ENCODE assay signal across 13 mouse cellular contexts in genomic region chr1:37504716-37505347, GRCm38 (mm10). TPM values are rescaled to one million over a fixed set of nuclear protein-coding genes. Genes with fewer than 3 reads are reported as not detected.
DNase-seq lines count a peak whose midpoint lies in the region; ATAC-seq and TF ChIP-seq lines count a peak whose summit lies in the region.
"Had no signal": no experiment of that assay in that cellular context is flagged by ENCODE, and none has a peak within 500 bp of the region (broad histone marks: within the 10 kb centered on the region; RNA-seq: fewer than 3 reads in every experiment).

No protein-coding gene starts in this region.

- H3K4me3 ChIP-seq in heart, embryonic 15.5 days = no peak overlapping the region
- no peak overlapping the region for H3K4me3 ChIP-seq in kidney, embryonic 15.5 days (replicated peaks)
- no peak overlapping the region for H3K4me3 ChIP-seq in limb, embryonic 15.5 days
- H3K4me3 ChIP-seq in midbrain, embryonic 14.5 days (replicated peaks; ENCODE audit: low read depth, low read length) = no peak overlapping the region
- H3K4me3 ChIP-seq in forebrain, postnatal 0 days (ENCODE audit: low read depth, low read length) = no peak overlapping the region
- H3K4me3 ChIP-seq: hindbrain, embryonic 12.5 days; liver, embryonic 15.5 days; midbrain, embryonic 15.5 days had no signal

- H3K36me3 ChIP-seq in heart, embryonic 15.5 days = no peaks in the 10 kb centered on the region
- no peaks in the 10 kb centered on the region for H3K36me3 ChIP-seq in kidney, embryonic 15.5 days
- H3K36me3 ChIP-seq in limb, embryonic 15.5 days = no peaks in the 10 kb centered on the region
- no peaks in the 10 kb centered on the region for H3K36me3 ChIP-seq in midbrain, embryonic 14.5 days (ENCODE audit: control insufficient read depth, insufficient read depth, low read length)
- H3K36me3 ChIP-seq in forebrain, postnatal 0 days (ENCODE audit: insufficient read depth) = no peaks in the 10 kb centered on the region
- H3K36me3 ChIP-seq: hindbrain, embryonic 12.5 days; liver, embryonic 15.5 days; midbrain, embryonic 15.5 days had no signal

- WGBS in heart, embryonic 15.5 days = 62% methylated on average over 10 of the region's 10 CpGs
- WGBS in kidney, embryonic 15.5 days = 32% methylated on average over 10 of the region's 10 CpGs
- WGBS in limb, embryonic 15.5 days = 44% methylated on average over 10 of the region's 10 CpGs
- 83% methylated on average over 10 of the region's 10 CpGs for whole genome bisulfite sequencing in midbrain, embryonic 14.5 days
- WGBS in forebrain, postnatal 0 days = 73% methylated on average over 10 of the region's 10 CpGs

- H3K9me3 ChIP-seq in heart, embryonic 15.5 days (replicated peaks) = no peaks in the 10 kb centered on the region
- H3K9me3 ChIP-seq in kidney, embryonic 15.5 days (replicated peaks) = peaks cover 12% of the 10 kb centered on the region; the same call in 1 of the 2 replicates
- 0 out of 2 replicates have a peak, but pooled peaks cover 4% of the 10 kb centered on the region for H3K9me3 ChIP-seq in limb, embryonic 15.5 days
- peaks cover 7% of the 10 kb centered on the region; the same call in 1 of the 2 replicates for H3K9me3 ChIP-seq in midbrain, embryonic 14.5 days (ENCODE audit: control insufficient read depth, low read length)
- H3K9me3 ChIP-seq in forebrain, postnatal 0 days (ENCODE audit: low read length) = peaks cover 6% of the 10 kb centered on the region; the same call in 1 of the 2 replicates
- H3K9me3 ChIP-seq: liver, embryonic 15.5 days; midbrain, embryonic 15.5 days had no signal

- intact Hi-C loops in heart, postnatal 25 days (cut with DNase I) = no loop called here

- no peak overlapping the region for H3K9ac ChIP-seq in heart, embryonic 15.5 days
- H3K9ac ChIP-seq in kidney, embryonic 15.5 days = no peak overlapping the region
- H3K9ac ChIP-seq in limb, embryonic 15.5 days = no peak overlapping the region
- no peak overlapping the region for H3K9ac ChIP-seq in midbrain, embryonic 14.5 days (replicated peaks; ENCODE audit: low read length)
- H3K9ac ChIP-seq in forebrain, postnatal 0 days = no peak overlapping the region
- H3K9ac ChIP-seq: hindbrain, embryonic 12.5 days; liver, embryonic 15.5 days; midbrain, embryonic 15.5 days had no signal

- H3K27me3 ChIP-seq in heart, embryonic 15.5 days = no peaks in the 10 kb centered on the region
- H3K27me3 ChIP-seq in kidney, embryonic 15.5 days = no peaks in the 10 kb centered on the region
- no peaks in the 10 kb centered on the region for H3K27me3 ChIP-seq in limb, embryonic 15.5 days
- H3K27me3 ChIP-seq in midbrain, embryonic 14.5 days (ENCODE audit: control insufficient read depth, insufficient read depth, low read length) = peaks cover 19% of the 10 kb centered on the region
- H3K27me3 ChIP-seq in forebrain, postnatal 0 days (ENCODE audit: insufficient read depth, low read length) = no peaks in the 10 kb centered on the region
- H3K27me3 ChIP-seq: liver, embryonic 15.5 days had no signal

- TF ChIP-seq CTCF in forebrain, postnatal 0 days (IDR thresholded peaks at IDR 0.05; ENCODE audit: low read depth) = no peak

- H3K4me2 ChIP-seq in heart, embryonic 15.5 days = no peak overlapping the region
- H3K4me2 ChIP-seq in kidney, embryonic 15.5 days = no peak overlapping the region
- no peak overlapping the region for H3K4me2 ChIP-seq in limb, embryonic 15.5 days
- H3K4me2 ChIP-seq in midbrain, embryonic 14.5 days (ENCODE audit: low read length) = no peak overlapping the region
- no peak overlapping the region for H3K4me2 ChIP-seq in forebrain, postnatal 0 days (ENCODE audit: low read depth)
- H3K4me2 ChIP-seq: hindbrain, embryonic 12.5 days; liver, embryonic 15.5 days; midbrain, embryonic 15.5 days had no signal

- ATAC-seq in heart, embryonic 15.5 days (replicated peaks; ENCODE audit: insufficient number of reproducible peaks, insufficient read depth, low FRiP score, low read depth) = no peak
- ATAC-seq in kidney, embryonic 15.5 days (replicated peaks; ENCODE audit: low FRiP score) = peak; percentile 36; the same call in 1 of the 2 replicates
- no peak for ATAC-seq in limb, embryonic 15.5 days (ENCODE audit: insufficient number of reproducible peaks, low FRiP score, low TSS enrichment, low read depth)
- no peak for ATAC-seq in midbrain, embryonic 14.5 days (ENCODE audit: low FRiP score, low TSS enrichment)
- ATAC-seq in forebrain, postnatal 0 days = no peak
- ATAC-seq: midbrain, embryonic 15.5 days had no signal

- H3K4me1 ChIP-seq in heart, embryonic 15.5 days (replicated peaks) = peaks cover 15% of the 10 kb centered on the region
- H3K4me1 ChIP-seq in kidney, embryonic 15.5 days = peaks cover 16% of the 10 kb centered on the region
- peaks cover 15% of the 10 kb centered on the region for H3K4me1 ChIP-seq in limb, embryonic 15.5 days
- H3K4me1 ChIP-seq in midbrain, embryonic 14.5 days (ENCODE audit: control insufficient read depth, insufficient read depth, low read length) = no peaks in the 10 kb centered on the region
- no peaks in the 10 kb centered on the region for H3K4me1 ChIP-seq in forebrain, postnatal 0 days (ENCODE audit: insufficient read depth)
- H3K4me1 ChIP-seq: hindbrain, embryonic 12.5 days; midbrain, embryonic 15.5 days had no signal

- peak; percentile 44 for DNase-seq in heart, adult 8-10 months (ENCODE audit: low spot score)
- DNase-seq in heart, postnatal 25 days (ENCODE audit: low spot score) = no peak
- no peak for DNase-seq in midbrain, embryonic 14.5 days
- DNase-seq in cerebellum, postnatal 4 days (ENCODE audit: low spot score in 2 of 2) = no peak
- no peak for DNase-seq in forebrain, postnatal 0 days
- DNase-seq: adrenal gland, adult 2 months; right cerebral cortex, postnatal 14 days had no signal

- peak overlapping the region; percentile 28; the same call in 1 of the 2 replicates for H3K27ac ChIP-seq in heart, embryonic 15.5 days
- peak overlapping the region; percentile 66 for H3K27ac ChIP-seq in kidney, embryonic 15.5 days
- H3K27ac ChIP-seq in limb, embryonic 15.5 days = peak overlapping the region; percentile 57; the same call in 1 of the 2 replicates
- H3K27ac ChIP-seq in midbrain, embryonic 14.5 days (replicated peaks; ENCODE audit: low read depth, low read length) = no peak overlapping the region
- no peak overlapping the region for H3K27ac ChIP-seq in forebrain, postnatal 0 days (ENCODE audit: low read depth, low read length)
- H3K27ac ChIP-seq: hindbrain, embryonic 12.5 days; liver, embryonic 15.5 days; midbrain, embryonic 15.5 days had no signal

RNA-seq across cellular contexts. Expression of gene Mgat4a, which starts 36.0 kb away (rescaled TPM):
- total RNA-seq in heart, adult 8-10 months (2022) = 10 to 100 TPM in 2 of 4 experiments, 1 to 10 TPM in 2; 7.6 to 10.6 (median 9.4) TPM
- total RNA-seq in heart, postnatal 25 days (2021) = 10 to 100 TPM in 1 of 2 experiments, 1 to 10 TPM in 1; 8.6 to 10.8 TPM
- polyA plus RNA-seq in heart, embryonic 15.5 days (2015; fragmentation: Nextera tagmentation; extraction: Ambion mirVana) = 3.8 and 4.7 TPM in 2 replicates
- 5.9 and 6.0 TPM in 2 replicates for polyA plus RNA-seq in kidney, embryonic 15.5 days (2015; fragmentation: Nextera tagmentation; extraction: Ambion mirVana)
- 6.8 and 8.8 TPM in 2 replicates for polyA plus RNA-seq in limb, embryonic 15.5 days (2015; fragmentation: Nextera tagmentation; extraction: Ambion mirVana)
- polyA plus RNA-seq in midbrain, embryonic 14.5 days (2014; fragmentation: Nextera tagmentation; extraction: Ambion mirVana) = 11.6 and 12.9 TPM in 2 replicates
- total RNA-seq in forebrain, postnatal 0 days (2014; rRNA removed) = 15.7 and 23.4 TPM in 2 replicates
- polyA plus RNA-seq in forebrain, postnatal 0 days (2015; fragmentation: Nextera tagmentation; extraction: Ambion mirVana) = 5.0 and 8.2 TPM in 2 replicates

Comparison
In these comparisons a context has a peak if more than half of its experiments do, and no peak if none do; other contexts are left out.
1. H3K27ac ChIP-seq: peak in heart, embryonic 15.5 days (single experiment), kidney, embryonic 15.5 days (single experiment) and limb, embryonic 15.5 days (single experiment); none in midbrain, embryonic 14.5 days (single experiment) and forebrain, postnatal 0 days (single experiment).